Mouse (Mus musculus): Measurements from ENCODE around the gene St7l. TPM values are rescaled to one million over a fixed set of nuclear protein-coding genes. Genes with fewer than 3 reads are reported as not detected.

The St7l gene
- polyA plus RNA-seq, 1 experiment from 2014 or later: 35.5 TPM

- WGBS: 91% methylated on average over 6 of the region's 6 CpGs
- H3K9me3 ChIP-seq (replicated peaks): no peaks in the 10 kb centered on the region
- H3K36me3 ChIP-seq: peaks cover 50% of the 10 kb centered on the region
- no peak for DNase-seq (ENCODE audit: low spot score)
- H3K27me3 ChIP-seq (ENCODE audit: low read depth, poor library complexity, severe bottlenecking): peaks cover 7% of the 10 kb centered on the region
- H3K4me1 ChIP-seq: peaks cover 7% of the 10 kb centered on the region
- no peak overlapping the region for H3K27ac ChIP-seq (replicated peaks)
- no peak overlapping the region for H3K4me3 ChIP-seq
These were observed 45.4 kb downstream of the St7l start for GRCm38 (mm10) chr3:104909195-104909594.

- peak; percentile 43 for DNase-seq (ENCODE audit: low spot score)
- peaks cover 13% of the 10 kb centered on the region for H3K27me3 ChIP-seq (ENCODE audit: low read depth, poor library complexity, severe bottlenecking)
- 16% methylated on average over 3 of the region's 3 CpGs for WGBS
- no peaks in the 10 kb centered on the region for H3K9me3 ChIP-seq (replicated peaks)
- H3K27ac ChIP-seq (replicated peaks): no peak overlapping the region
- H3K4me1 ChIP-seq: peaks cover 20% of the 10 kb centered on the region
- H3K36me3 ChIP-seq: peaks cover 32% of the 10 kb centered on the region
- H3K4me3 ChIP-seq: no peak overlapping the region
These were observed 51.2 kb downstream of the St7l start for GRCm38 (mm10) chr3:104914986-104915385.

- peaks cover 47% of the 10 kb centered on the region for H3K36me3 ChIP-seq
- peaks cover 4% of the 10 kb centered on the region; the same call in 1 of the 2 replicates for H3K27me3 ChIP-seq (ENCODE audit: low read depth, poor library complexity, severe bottlenecking)
- no peaks in the 10 kb centered on the region for H3K4me1 ChIP-seq
- no peak overlapping the region for H3K27ac ChIP-seq (replicated peaks)
- no peaks in the 10 kb centered on the region for H3K9me3 ChIP-seq (replicated peaks)
- no peak for DNase-seq (ENCODE audit: low spot score)
- WGBS: 94% methylated on average over 6 of the region's 6 CpGs
- no peak overlapping the region for H3K4me3 ChIP-seq
These were observed 65.6 kb downstream of the St7l start for GRCm38 (mm10) chr3:104929385-104929784.

GRCm38 (mm10) chr3:104937728-104938305, 74.0 kb downstream of the St7l start:
- peaks cover 31% of the 10 kb centered on the region for H3K36me3 ChIP-seq
- 87% methylated on average over 2 of the region's 2 CpGs for WGBS
- H3K27ac ChIP-seq (replicated peaks): no peak overlapping the region

GRCm38 (mm10) chr3:104938327-104938726, 74.5 kb downstream of the St7l start:
- Histone ChIP-seq H3K4me1 (peaks cover 59% of the 10 kb centered on the region), H3K9me3 (replicated peaks) (no peaks in the 10 kb centered on the region), H3K27me3 (ENCODE audit: low read depth, poor library complexity, severe bottlenecking) (peaks cover 11% of the 10 kb centered on the region; the same call in 1 of the 2 replicates), H3K27ac (replicated peaks) (0 out of 2 replicates have a peak overlapping the region, but pooled peaks have one; percentile 23), H3K4me3 (no peak overlapping the region), H3K36me3 (peaks cover 34% of the 10 kb centered on the region)
- WGBS: 15% methylated on average over 4 of the region's 4 CpGs
- DNase-seq (ENCODE audit: low spot score): no peak

More at GRCm38 (mm10) chr3:104937728-104938305, 74.0 kb downstream of the St7l start:
- H3K27me3 ChIP-seq (ENCODE audit: low read depth, poor library complexity, severe bottlenecking): peaks cover 11% of the 10 kb centered on the region; the same call in 1 of the 2 replicates
- no peaks in the 10 kb centered on the region for H3K9me3 ChIP-seq (replicated peaks)
- H3K4me1 ChIP-seq: peaks cover 54% of the 10 kb centered on the region
- H3K4me3 ChIP-seq: no peak overlapping the region
- DNase-seq (ENCODE audit: low spot score): no peak

GRCm38 (mm10) chr3:104940691-104941090, 76.9 kb downstream of the St7l start:
- no peak for DNase-seq (ENCODE audit: low spot score)
- Histone ChIP-seq H3K27me3 (ENCODE audit: low read depth, poor library complexity, severe bottlenecking) (0 out of 2 replicates have a peak, but pooled peaks cover 4% of the 10 kb centered on the region), H3K36me3 (peaks cover 43% of the 10 kb centered on the region), H3K4me1 (peaks cover 61% of the 10 kb centered on the region), H3K27ac (replicated peaks) (no peak overlapping the region), H3K9me3 (replicated peaks) (no peaks in the 10 kb centered on the region), H3K4me3 (no peak overlapping the region)
- WGBS: 70% methylated on average over 6 of the region's 6 CpGs

- no peak for DNase-seq (ENCODE audit: low spot score)
- Histone ChIP-seq H3K27me3 (ENCODE audit: low read depth, poor library complexity, severe bottlenecking) (0 out of 2 replicates have a peak, but pooled peaks cover 4% of the 10 kb centered on the region), H3K36me3 (peaks cover 63% of the 10 kb centered on the region), H3K4me3 (no peak overlapping the region), H3K4me1 (peaks cover 42% of the 10 kb centered on the region), H3K27ac (replicated peaks) (0 out of 2 replicates have a peak overlapping the region, but pooled peaks have one; percentile 23), H3K9me3 (replicated peaks) (no peaks in the 10 kb centered on the region)
- 54% methylated on average over 5 of the region's 5 CpGs for WGBS
These were observed 78.9 kb downstream of the St7l start for GRCm38 (mm10) chr3:104942682-104943081.

GRCm38 (mm10) chr3:104943333-104943732, 79.5 kb downstream of the St7l start:
- WGBS: 30% methylated on average over 8 of the region's 8 CpGs
- H3K27ac ChIP-seq (replicated peaks): peak overlapping the region; percentile 55
- H3K9me3 ChIP-seq (replicated peaks): no peaks in the 10 kb centered on the region
- peaks cover 68% of the 10 kb centered on the region for H3K36me3 ChIP-seq
- 0 out of 2 replicates have a peak, but pooled peaks cover 4% of the 10 kb centered on the region for H3K27me3 ChIP-seq (ENCODE audit: low read depth, poor library complexity, severe bottlenecking)
- peaks cover 35% of the 10 kb centered on the region for H3K4me1 ChIP-seq
- no peak for DNase-seq (ENCODE audit: low spot score)
- no peak overlapping the region for H3K4me3 ChIP-seq

- no peaks in the 10 kb centered on the region for H3K9me3 ChIP-seq (replicated peaks)
- peaks cover 67% of the 10 kb centered on the region for H3K36me3 ChIP-seq
- WGBS: 82% methylated on average over 9 of the region's 9 CpGs
- H3K27me3 ChIP-seq (ENCODE audit: low read depth, poor library complexity, severe bottlenecking): 0 out of 2 replicates have a peak, but pooled peaks cover 3% of the 10 kb centered on the region
- no peak overlapping the region for H3K27ac ChIP-seq (replicated peaks)
- no peak overlapping the region for H3K4me3 ChIP-seq
- H3K4me1 ChIP-seq: peaks cover 28% of the 10 kb centered on the region
- DNase-seq (ENCODE audit: low spot score): no peak
These were observed 81.1 kb downstream of the St7l start for GRCm38 (mm10) chr3:104944894-104945293.

GRCm38 (mm10) chr3:104950926-104951325, 87.1 kb downstream of the St7l start:
- Histone ChIP-seq H3K4me1 (no peaks in the 10 kb centered on the region), H3K36me3 (peaks cover 85% of the 10 kb centered on the region), H3K27ac (replicated peaks) (no peak overlapping the region), H3K27me3 (ENCODE audit: low read depth, poor library complexity, severe bottlenecking) (no peaks in the 10 kb centered on the region), H3K9me3 (replicated peaks) (no peaks in the 10 kb centered on the region), H3K4me3 (no peak overlapping the region)
- WGBS: 94% methylated on average over 12 of the region's 12 CpGs
- DNase-seq (ENCODE audit: low spot score): no peak

- H3K27me3 ChIP-seq (ENCODE audit: low read depth, poor library complexity, severe bottlenecking): peaks cover 5% of the 10 kb centered on the region; the same call in 1 of the 2 replicates
- no peaks in the 10 kb centered on the region for H3K9me3 ChIP-seq (replicated peaks)
- peak; percentile 8 for DNase-seq (ENCODE audit: low spot score)
- 93% methylated on average over 22 of the region's 23 CpGs for WGBS
- no peak overlapping the region for H3K27ac ChIP-seq (replicated peaks)
- peaks cover 3% of the 10 kb centered on the region; the same call in 1 of the 2 replicates for H3K4me1 ChIP-seq
- H3K36me3 ChIP-seq: peaks cover 67% of the 10 kb centered on the region
- no peak overlapping the region for H3K4me3 ChIP-seq
These were observed 89.3 kb downstream of the St7l start for GRCm38 (mm10) chr3:104952891-104953670.

GRCm38 (mm10) chr3:104954137-104954536, 90.3 kb downstream of the St7l start:
- Histone ChIP-seq H3K4me3 (no peak overlapping the region), H3K27ac (replicated peaks) (no peak overlapping the region), H3K4me1 (peaks cover 3% of the 10 kb centered on the region; the same call in 1 of the 2 replicates), H3K9me3 (replicated peaks) (no peaks in the 10 kb centered on the region), H3K27me3 (ENCODE audit: low read depth, poor library complexity, severe bottlenecking) (peaks cover 16% of the 10 kb centered on the region), H3K36me3 (peaks cover 58% of the 10 kb centered on the region)
- no peak for DNase-seq (ENCODE audit: low spot score)
- WGBS: 92% methylated on average over 3 of the region's 3 CpGs

GRCm38 (mm10) chr3:104954551-104954950, 90.7 kb downstream of the St7l start:
- peaks cover 58% of the 10 kb centered on the region for H3K36me3 ChIP-seq
- no peaks in the 10 kb centered on the region for H3K9me3 ChIP-seq (replicated peaks)
- H3K4me3 ChIP-seq: no peak overlapping the region
- peaks cover 3% of the 10 kb centered on the region; the same call in 1 of the 2 replicates for H3K4me1 ChIP-seq
- peaks cover 20% of the 10 kb centered on the region for H3K27me3 ChIP-seq (ENCODE audit: low read depth, poor library complexity, severe bottlenecking)
- no peak for DNase-seq (ENCODE audit: low spot score)
- WGBS: 97% methylated on average over 15 of the region's 15 CpGs
- no peak overlapping the region for H3K27ac ChIP-seq (replicated peaks)
